Mouse (Mus musculus) liver, embryonic 11.5 days (tissue): ENCODE measurements around the gene Gm960. TPM values are rescaled to one million over a fixed set of nuclear protein-coding genes. Genes with fewer than 3 reads are reported as not detected.

Experiments used
- ATAC-seq: fragments of 200-750 bp; cut with Nextera tagmentation; replicated peaks from 2 replicates; pipeline ENCODE4 v1.8.0; 2017; ENCODE audit warnings: moderate number of reproducible peaks, mild to moderate bottlenecking, moderate TSS enrichment, moderate library complexity; ENCODE audit not compliant: low FRiP score
- DNase-seq: peaks from one replicate; pipeline ENCODE4 v3.0.0-alpha.2; 2017; ENCODE audit warnings: low spot score
- H3K27ac ChIP-seq: fragments of 300-500 bp; sonication (generic); 2 replicates; pipeline ENCODE4 v1.5.1; 2014; ENCODE audit warnings: mild to moderate bottlenecking, low read depth, low read length, control low read depth
- H3K27me3 ChIP-seq: fragments of 300-500 bp; sonication (generic); replicated peaks from 2 replicates; pipeline ENCODE4 v1.6.1; 2014; ENCODE audit warnings: low read length, mixed read lengths; ENCODE audit not compliant: control insufficient read depth, insufficient read depth
- H3K36me3 ChIP-seq: fragments of 300-500 bp; sonication (generic); 2 replicates; pipeline ENCODE4 v1.6.1; 2014; ENCODE audit warnings: mild to moderate bottlenecking, low read length, moderate library complexity, mixed read lengths; ENCODE audit not compliant: control insufficient read depth, insufficient read depth
- H3K4me1 ChIP-seq: fragments of 300-500 bp; sonication (generic); replicated peaks from 2 replicates; pipeline ENCODE4 v1.6.1; 2014; ENCODE audit warnings: low read length, mixed read lengths; ENCODE audit not compliant: control insufficient read depth, insufficient read depth
- H3K4me2 ChIP-seq: fragments of 300-500 bp; sonication (generic); 2 replicates; pipeline ENCODE4 v1.6.1; 2014; ENCODE audit warnings: mild to moderate bottlenecking, control low read depth, moderate library complexity
- H3K4me3 ChIP-seq: fragments of 300-500 bp; sonication (generic); 2 replicates; pipeline ENCODE4 v1.5.1; 2014; ENCODE audit warnings: low read depth, low read length, control low read depth
- H3K9ac ChIP-seq: fragments of 300-500 bp; sonication (generic); 2 replicates; pipeline ENCODE4 v1.6.1; 2014; ENCODE audit warnings: low read depth, low read length, control low read depth
- H3K9me3 ChIP-seq: fragments of 300-500 bp; sonication (generic); 2 replicates; pipeline ENCODE4 v1.6.1; 2016; ENCODE audit warnings: low read length, inconsistent platforms, mixed read lengths; ENCODE audit not compliant: control insufficient read depth
- WGBS: fragments of 180-500 bp; shearing (Covaris S2); extraction: QIAGEN DNeasy Blood & Tissue Kit; methylation state at CpG from one replicate; pipeline ENCODE4 v1.1.7; 2014; 5-methylcytosine and 5-hydroxymethylcytosine counted together
- polyA plus RNA-seq: library from polyadenylated mRNA; unstranded; fragments of >200 nt; fragmentation: Nextera tagmentation; extraction: Ambion mirVana; gene quantifications from 2 replicates; pipeline ENCODE4 v1.2.1, GENCODE M21; 2014

Gm960 gene
- polyA plus RNA-seq, 1 experiment from 2014 or later, result 2.0 TPM

DNA sequence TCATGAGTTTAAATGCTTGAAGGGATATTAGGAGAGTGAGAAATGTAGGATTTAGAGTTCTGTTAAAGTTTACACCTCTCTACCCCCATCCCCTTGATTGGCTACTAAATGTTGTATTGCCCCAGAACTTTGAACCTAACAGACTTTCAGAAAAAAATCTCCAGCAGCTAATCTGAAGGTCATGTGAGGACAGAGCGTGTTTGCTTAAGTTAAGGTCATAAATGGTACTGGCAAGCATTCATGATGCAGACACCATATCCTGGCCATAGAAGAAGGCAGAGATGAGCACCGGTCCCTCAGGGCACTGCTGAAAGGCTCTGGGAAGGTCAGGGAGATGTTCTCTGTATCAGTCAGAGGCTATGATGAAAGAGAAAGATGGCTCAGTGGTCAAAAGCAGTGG lies 18.8 kb upstream of the Gm960 start:
- H3K9me3 ChIP-seq, result no peaks in the 10 kb centered on the region
- DNase-seq (no peak), ATAC-seq (no peak)
- H3K4me3 ChIP-seq, result no peak overlapping the region
- H3K27me3 ChIP-seq, result peaks cover 40% of the 10 kb centered on the region
- no peak overlapping the region for H3K27ac ChIP-seq
- H3K36me3 ChIP-seq, result no peaks in the 10 kb centered on the region
- no peak overlapping the region for H3K9ac ChIP-seq
- H3K4me2 ChIP-seq, result no peak overlapping the region
- 87% methylated on average over 2 of the region's 2 CpGs for WGBS
- peaks cover 6% of the 10 kb centered on the region; the same call in 1 of the 2 replicates for H3K4me1 ChIP-seq

DNA sequence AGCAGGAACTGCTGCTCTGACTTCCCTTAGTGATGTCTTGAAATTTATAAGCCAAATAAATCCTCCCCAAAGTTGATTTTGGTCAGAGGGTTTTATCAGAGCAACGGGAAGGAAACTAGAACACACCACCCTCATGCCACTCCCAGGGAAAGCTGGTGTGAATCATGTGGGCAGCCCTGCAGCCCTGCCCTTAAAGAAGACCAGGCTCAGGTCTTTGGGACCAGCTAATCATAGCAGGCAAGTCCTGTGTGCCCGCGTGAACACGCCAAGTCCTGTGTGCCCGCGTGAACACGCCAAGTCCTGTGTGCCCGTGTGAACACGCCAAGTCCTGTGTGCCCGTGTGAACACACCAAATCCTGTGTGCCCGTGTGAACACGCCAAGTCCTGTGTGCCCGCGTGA lies 18.3 kb upstream of the Gm960 start:
- H3K4me3 ChIP-seq, result no peak overlapping the region
- WGBS, result 90% methylated on average over 14 of the region's 14 CpGs
- peaks cover 46% of the 10 kb centered on the region for H3K27me3 ChIP-seq

DNA sequence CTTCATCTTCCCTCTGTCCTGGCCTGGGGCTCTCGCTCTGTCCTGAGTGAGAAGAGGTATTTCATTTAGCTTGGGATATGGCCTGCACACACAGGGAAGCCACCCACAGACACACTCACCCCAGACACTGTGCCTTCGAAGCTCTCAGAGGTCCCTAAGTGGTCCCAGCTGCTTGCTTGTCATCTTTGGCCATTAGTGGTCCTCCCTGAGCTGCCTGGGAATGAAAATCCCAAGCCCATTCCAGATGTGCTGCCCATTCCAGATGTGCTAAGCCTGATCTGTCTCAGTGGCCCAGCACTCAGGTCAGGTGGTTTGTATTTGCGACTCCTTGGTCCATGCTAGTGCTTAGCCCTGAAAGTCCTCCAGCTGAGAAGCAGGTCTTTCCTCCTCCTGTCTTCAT lies 15.4 kb upstream of the Gm960 start:
- Histone ChIP-seq H3K36me3 (no peaks in the 10 kb centered on the region), H3K4me1 (peaks cover 2% of the 10 kb centered on the region; the same call in 1 of the 2 replicates), H3K9ac (no peak overlapping the region), H3K27me3 (peaks cover 61% of the 10 kb centered on the region), H3K4me3 (no peak overlapping the region), H3K27ac (no peak overlapping the region), H3K9me3 (no peaks in the 10 kb centered on the region), H3K4me2 (no peak overlapping the region)
- no peak for DNase-seq
- 58% methylated on average over 3 of the region's 3 CpGs for WGBS
- ATAC-seq, result no peak

More for the DNA sequence above, 18.3 kb upstream of the Gm960 start:
- H3K4me1 ChIP-seq, result peaks cover 6% of the 10 kb centered on the region; the same call in 1 of the 2 replicates
- H3K27ac ChIP-seq, result no peak overlapping the region
- ATAC-seq (no peak), DNase-seq (no peak)
- no peaks in the 10 kb centered on the region for H3K9me3 ChIP-seq
- no peak overlapping the region for H3K9ac ChIP-seq
- no peak overlapping the region for H3K4me2 ChIP-seq
- no peaks in the 10 kb centered on the region for H3K36me3 ChIP-seq

DNA sequence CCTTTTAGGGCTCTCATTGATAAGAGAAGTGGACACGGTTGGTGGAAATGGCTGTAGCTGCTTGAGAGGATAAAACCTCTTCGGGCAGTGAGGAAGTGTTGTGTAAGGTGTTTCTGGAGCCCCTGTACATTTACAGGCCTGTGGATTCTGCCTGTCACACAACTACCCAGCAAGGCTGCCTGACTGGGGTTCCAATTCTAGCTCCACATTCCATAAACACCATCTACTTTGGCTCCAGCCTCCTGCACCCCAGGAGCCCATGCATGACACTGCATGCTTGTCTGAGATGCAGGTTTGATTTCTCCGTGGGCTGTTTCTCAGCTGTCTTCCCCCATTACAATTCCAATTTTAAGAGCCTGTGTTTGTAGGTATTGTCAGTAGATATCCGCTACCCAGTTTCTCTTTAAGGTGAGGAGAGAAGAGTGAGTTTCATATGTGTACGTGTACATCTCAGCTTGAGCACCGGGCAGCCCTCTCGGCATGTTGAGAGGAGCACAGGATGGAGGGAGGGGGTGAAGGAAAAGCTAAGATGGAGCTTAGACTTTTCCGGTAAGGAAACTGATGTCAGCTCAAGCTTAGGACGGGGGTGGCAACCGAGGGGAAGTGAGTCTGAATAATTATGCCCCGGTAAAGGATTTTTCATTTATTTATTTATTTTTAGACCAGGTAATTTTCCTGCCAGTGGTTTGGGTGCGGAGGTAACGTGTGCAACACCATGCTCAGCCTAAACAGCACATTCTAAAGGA lies 14.5 kb upstream of the Gm960 start:
- peak overlapping the region; percentile 77 for H3K4me2 ChIP-seq
- no peaks in the 10 kb centered on the region for H3K36me3 ChIP-seq
- peak overlapping the region; percentile 54; the same call in 1 of the 2 replicates for H3K4me3 ChIP-seq
- H3K9ac ChIP-seq, result no peak overlapping the region
- no peaks in the 10 kb centered on the region for H3K9me3 ChIP-seq
- peaks cover 61% of the 10 kb centered on the region for H3K27me3 ChIP-seq
- H3K27ac ChIP-seq, result no peak overlapping the region
- peaks cover 2% of the 10 kb centered on the region; the same call in 1 of the 2 replicates for H3K4me1 ChIP-seq
- DNase-seq, result no peak
- WGBS, result 38% methylated on average over 13 of the region's 13 CpGs
- ATAC-seq, result no peak

DNA sequence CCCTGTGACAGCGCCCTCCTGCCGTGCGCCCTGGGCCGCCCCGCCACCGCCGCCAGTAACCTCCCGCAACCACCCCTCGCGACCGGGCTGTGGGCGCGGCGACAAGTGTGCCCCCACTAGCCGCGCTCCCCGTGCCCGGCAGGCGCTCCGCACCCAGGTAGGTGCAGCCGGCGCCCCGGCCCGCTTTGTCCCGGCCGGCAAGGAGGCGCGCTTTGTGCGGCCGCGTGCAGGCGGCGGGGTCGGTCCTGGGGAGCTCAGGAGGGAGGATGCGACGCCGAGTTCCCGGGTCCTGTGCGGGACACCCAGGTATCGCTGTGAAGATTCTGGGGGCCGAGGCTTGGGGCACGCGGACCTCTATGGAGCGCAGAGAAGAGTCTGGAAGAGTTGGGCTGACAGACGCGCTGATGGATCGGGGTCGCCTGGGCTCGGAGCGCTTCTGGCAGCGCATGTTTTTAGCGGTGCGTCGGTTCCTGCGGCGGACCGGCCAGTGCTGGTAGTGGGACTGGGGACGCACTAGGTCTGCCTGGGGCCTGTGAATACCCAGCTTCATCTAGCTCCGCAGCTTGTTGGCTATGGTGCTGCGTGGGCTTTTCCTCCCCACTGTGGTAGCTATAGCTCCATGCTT lies 13.8 kb upstream of the Gm960 start:
- H3K4me2 ChIP-seq, result peak overlapping the region; percentile 77
- H3K27ac ChIP-seq, result no peak overlapping the region
- H3K9ac ChIP-seq, result no peak overlapping the region
- DNase-seq (peak; percentile 56), ATAC-seq (no peak)
- H3K4me3 ChIP-seq, result peak overlapping the region; percentile 54
- 1% methylated on average over 59 of the region's 60 CpGs for WGBS
- peaks cover 2% of the 10 kb centered on the region; the same call in 1 of the 2 replicates for H3K4me1 ChIP-seq
- peaks cover 61% of the 10 kb centered on the region for H3K27me3 ChIP-seq
- no peaks in the 10 kb centered on the region for H3K36me3 ChIP-seq
- H3K9me3 ChIP-seq, result no peaks in the 10 kb centered on the region

DNA sequence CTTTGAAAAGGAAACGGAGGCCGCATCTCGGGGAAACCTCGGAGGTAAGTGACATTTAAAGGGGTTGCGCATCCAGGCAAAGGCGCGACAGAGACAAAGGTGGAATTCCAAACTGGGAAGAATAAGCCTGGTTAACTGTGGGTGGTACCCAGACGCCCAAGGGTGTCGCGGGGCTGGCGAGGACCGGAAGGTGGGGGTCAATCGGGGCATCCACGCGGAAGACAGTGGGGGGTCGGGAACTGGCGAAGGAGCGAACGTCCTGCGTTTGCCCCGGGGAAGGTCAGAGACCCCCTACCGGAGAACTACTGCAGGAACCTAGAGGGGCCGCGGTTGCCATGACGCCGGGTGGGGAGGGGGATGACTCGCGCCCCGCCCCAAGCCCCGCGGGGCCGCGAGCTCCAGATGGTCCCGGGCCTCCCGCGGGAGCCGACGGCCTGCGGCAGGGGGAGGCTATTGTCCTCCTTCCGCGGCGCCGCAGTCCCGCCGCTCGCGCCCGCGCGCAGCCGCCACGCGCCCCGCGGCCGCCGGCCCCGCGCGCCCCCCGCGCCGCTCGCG lies 13.2 kb upstream of the Gm960 start:
- no peaks in the 10 kb centered on the region for H3K36me3 ChIP-seq
- peaks cover 2% of the 10 kb centered on the region; the same call in 1 of the 2 replicates for H3K4me1 ChIP-seq
- peak overlapping the region; percentile 77 for H3K4me2 ChIP-seq
- H3K4me3 ChIP-seq, result peak overlapping the region; percentile 54
- H3K27me3 ChIP-seq, result peaks cover 61% of the 10 kb centered on the region
- H3K9me3 ChIP-seq, result no peaks in the 10 kb centered on the region
- 2% methylated on average over 41 of the region's 65 CpGs for WGBS
- no peak overlapping the region for H3K27ac ChIP-seq
- ATAC-seq (no peak), DNase-seq (no peak)
- H3K9ac ChIP-seq, result no peak overlapping the region

DNA sequence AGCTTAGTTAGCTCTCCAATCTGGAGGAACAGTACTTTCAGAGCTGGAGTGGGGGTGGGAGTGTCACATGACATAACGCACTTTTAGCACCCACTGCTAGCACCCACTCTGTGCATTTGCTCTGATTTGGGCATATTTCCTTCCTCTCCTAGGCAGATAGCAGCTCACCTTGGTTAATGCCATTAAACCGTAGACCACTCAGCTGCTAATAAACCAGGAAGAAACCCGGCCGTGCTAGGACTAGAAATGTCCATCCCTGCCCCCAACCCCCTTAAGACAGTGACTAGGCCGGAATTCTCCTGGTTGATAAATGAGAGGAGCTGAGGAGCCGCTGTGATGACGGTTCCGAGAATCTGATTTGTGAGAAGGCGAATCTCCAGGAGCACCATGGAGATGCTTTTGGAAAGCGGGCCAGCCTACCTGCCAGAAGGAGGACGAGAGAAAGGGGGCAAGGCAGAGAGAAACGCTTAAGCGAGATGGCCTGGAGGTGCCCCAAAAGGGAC lies 12.7 kb upstream of the Gm960 start, which contains the start of gene Sptbn2:
TSS of gene Sptbn2 (plus strand) at position 70 of the 503 bp plus-strand sequence.
- ATAC-seq, result no peak
- Histone ChIP-seq H3K4me3 (peak within 1 kb of the TSS; percentile 54), H3K9ac (no peak within 1 kb of the TSS), H3K4me1 (peaks cover 2% of the 10 kb centered on the region; the same call in 1 of the 2 replicates), H3K36me3 (no peaks in the 10 kb centered on the region), H3K4me2 (peak within 1 kb of the TSS; percentile 77), H3K9me3 (no peaks in the 10 kb centered on the region), H3K27me3 (peaks cover 61% of the 10 kb centered on the region), H3K27ac (no peak within 1 kb of the TSS)
- DNase-seq, result no peak
- WGBS, result 15% methylated on average over 13 of the region's 13 CpGs

DNA sequence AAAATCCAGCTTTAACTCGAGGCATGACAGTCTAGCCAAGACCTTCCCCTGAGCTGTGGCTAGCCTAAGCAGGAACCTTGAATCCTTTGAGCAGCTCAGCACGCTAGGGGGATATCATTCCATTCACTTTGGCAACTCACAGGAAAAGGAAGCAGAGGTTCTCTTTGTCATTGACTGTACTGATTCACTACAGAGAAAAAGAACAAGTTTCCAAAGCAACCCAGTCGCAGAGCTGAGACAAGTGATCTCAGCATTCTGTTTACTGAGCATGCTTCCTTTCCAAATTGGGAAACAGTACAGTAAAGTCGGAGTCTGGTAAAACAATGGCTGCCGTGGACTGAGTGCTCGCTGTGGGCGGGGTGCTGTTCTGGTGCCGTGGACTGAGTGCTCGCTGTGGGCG lies 10.3 kb upstream of the Gm960 start:
- Histone ChIP-seq H3K4me1 (peaks cover 2% of the 10 kb centered on the region; the same call in 1 of the 2 replicates), H3K27ac (no peak overlapping the region), H3K4me2 (no peak overlapping the region), H3K9ac (no peak overlapping the region), H3K9me3 (no peaks in the 10 kb centered on the region), H3K27me3 (peaks cover 46% of the 10 kb centered on the region), H3K4me3 (no peak overlapping the region), H3K36me3 (no peaks in the 10 kb centered on the region)
- ATAC-seq, result no peak
- no peak for DNase-seq
- whole genome bisulfite sequencing, result 71% methylated on average over 10 of the region's 10 CpGs
